Mouse (Mus musculus) hematopoietic stem cell, adult 5-6 weeks (primary cell): Measurements from ENCODE around the gene Larp1. TPM values are rescaled to one million over a fixed set of nuclear protein-coding genes. Genes with fewer than 3 reads are reported as not detected.
"Not testable (repeated sequence)": the region's sequence is repeated elsewhere in the genome, so short reads cannot be mapped to it uniquely, and the experiment has no call there.

Experiments
- ATAC-seq, 2 experiments: fragments of 125-278 bp in 1 of 2; replicated peaks in 1 of 2; 2 replicates each; pipeline ENCODE4 v1.8.0; 2016 to 2017; ENCODE audit warnings: inconsistent platforms in 2 of 2, mild to moderate bottlenecking in 2 of 2, moderate number of reproducible peaks in 2 of 2, low read depth in 1 of 2, moderate TSS enrichment in 1 of 2; ENCODE audit not compliant: low FRiP score in 2 of 2, poor library complexity in 2 of 2, severe bottlenecking in 2 of 2, insufficient read depth in 1 of 2, low TSS enrichment in 1 of 2
- total RNA-seq: library from RNA; stranded (forward); fragments of 172-1452, 232-1000 nt; gene quantifications from 2 replicates; pipeline ENCODE4 v1.2.3, GENCODE M21; 2017

Gene Larp1
- total RNA-seq, 1 experiment from 2014 or later, result 55.1 TPM

DNA sequence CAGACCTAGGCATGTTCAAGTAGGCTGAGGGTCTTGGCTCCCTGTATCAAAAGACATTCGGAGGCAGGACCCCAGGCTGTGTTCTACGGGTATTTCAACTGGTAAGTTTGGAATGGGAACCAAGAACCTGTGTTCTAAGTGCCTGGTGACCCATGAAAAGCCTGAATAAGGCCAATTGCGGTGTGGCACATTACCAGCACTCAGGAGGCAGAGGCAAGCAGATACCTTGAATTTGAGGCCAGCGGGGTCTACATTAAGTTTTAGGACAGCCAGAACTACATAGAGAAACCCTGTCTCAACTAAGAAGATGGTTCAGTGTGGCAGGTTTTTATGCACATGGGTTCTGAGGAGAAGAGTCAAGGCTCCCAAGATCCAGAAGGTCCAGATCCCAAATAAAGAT lies 56.2 kb downstream of the Larp1 start:
- ATAC-seq, result no peak

DNA sequence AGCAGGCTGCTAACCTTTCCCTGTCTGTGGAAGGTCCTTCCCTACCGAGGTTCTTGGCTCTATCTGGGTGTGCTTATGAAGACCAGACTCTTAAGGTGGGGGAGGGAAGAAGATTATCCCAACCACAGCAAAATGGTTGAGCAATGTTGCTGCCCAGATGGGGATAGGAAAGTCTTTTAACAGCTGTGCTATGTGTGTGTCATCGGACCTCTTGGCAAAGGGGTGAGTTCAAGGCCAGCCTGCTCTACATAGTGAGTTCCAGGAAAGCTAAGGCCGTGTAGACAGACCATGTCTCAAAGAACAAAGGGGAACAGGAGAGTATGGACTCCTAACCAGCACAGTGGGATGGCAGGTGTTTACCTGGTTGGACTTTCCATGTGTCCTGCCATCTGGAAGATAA lies 64.1 kb downstream of the Larp1 start:
- ATAC-seq, result no peak

DNA sequence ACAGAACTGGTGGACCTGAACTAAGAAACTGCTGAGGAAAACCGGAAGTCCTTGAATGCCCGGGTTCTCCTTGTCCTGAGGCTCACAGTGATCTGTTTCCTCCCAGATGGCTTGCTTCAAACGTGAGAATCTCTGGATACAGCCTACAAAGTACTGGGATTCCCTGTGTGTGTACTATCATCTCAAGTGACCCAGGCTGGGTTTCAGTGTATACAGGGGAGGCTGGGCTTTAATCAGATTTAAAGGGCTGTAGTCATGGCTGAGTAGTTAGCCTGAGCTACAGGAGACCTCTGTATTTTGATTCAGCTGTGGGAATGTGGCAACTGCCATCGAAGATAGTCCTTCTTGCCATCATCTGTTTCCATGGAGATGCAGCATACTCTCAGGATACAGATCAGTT lies 68.4 kb downstream of the Larp1 start:
- ATAC-seq, result no peak

DNA sequence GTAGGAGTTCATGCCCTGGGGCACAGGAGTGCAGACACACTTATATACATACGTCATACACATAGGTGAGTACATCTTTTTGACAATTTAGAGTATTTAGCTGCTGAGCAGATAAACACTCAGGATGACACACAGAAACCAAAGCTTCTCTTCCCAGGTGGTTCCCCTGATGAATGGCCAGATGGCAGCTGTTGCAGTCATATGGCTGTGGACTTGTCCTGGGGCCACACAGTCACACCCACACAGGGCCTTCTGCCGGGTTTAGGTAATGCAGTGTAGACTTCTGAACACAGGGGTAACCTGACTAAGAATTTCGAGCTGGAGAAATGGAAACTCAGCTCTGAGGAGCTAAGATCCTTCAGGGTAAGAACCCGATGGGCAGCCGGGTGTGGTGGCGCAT lies 72.9 kb downstream of the Larp1 start:
- ATAC-seq, result no peak

DNA sequence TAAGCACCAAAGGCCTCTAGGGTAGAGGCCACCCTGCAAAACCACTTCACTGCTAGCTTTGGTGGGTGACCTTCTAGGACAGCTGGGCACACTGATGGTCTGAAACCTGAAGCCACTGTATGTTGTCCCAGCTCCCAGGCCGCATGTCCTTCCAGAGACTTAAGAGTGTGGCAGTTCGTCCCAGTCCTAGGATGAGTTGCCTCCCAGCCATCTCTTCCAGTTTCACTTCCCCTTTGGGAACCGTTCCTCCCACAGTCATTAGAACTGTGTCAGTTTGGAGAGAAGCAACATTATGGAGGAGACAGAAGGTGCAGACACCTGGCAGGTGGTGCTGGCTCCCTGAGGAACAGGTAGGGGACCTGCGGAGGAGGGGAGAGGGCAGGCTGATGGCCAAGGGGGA lies 83.7 kb downstream of the Larp1 start:
- ATAC-seq, result peak; percentile 48 to 70; a peak in 3 of 4 replicates

DNA sequence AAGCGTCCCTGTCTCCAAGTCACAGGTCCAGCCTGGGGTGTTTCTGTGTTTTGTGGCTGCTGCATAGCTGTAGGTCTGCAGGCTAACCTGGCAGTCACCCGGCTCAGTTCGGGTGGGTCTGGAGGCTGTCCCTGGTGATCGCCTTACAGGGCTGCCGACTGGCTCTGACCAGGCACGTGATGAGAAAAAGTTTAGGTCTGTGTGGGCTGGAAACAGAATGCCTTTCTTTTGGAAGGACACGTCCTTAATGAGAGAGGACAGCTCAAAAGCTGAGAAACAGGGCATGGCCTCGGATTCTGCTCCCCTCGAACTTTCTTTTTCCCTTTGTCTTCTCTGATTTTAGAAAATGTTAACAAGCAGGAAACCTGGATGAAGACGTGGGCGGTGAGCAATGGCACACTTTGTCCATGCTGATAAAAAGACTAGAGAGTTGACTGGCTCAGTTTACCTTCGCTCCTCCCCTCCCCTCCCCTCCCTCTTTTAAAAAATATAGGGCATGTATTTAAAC lies 84.2 kb downstream of the Larp1 start, which contains the start of gene Gm12248:
Gm12248 (minus strand) TSS at position 114 of the 508 bp plus-strand sequence.
- peak; percentile 51 to 55; a peak in 2 of 4 replicates for ATAC-seq

GRCm38 (mm10) chr11:58094766-58095165 lies 85.9 kb downstream of the Larp1 start:
- no peak for ATAC-seq

DNA sequence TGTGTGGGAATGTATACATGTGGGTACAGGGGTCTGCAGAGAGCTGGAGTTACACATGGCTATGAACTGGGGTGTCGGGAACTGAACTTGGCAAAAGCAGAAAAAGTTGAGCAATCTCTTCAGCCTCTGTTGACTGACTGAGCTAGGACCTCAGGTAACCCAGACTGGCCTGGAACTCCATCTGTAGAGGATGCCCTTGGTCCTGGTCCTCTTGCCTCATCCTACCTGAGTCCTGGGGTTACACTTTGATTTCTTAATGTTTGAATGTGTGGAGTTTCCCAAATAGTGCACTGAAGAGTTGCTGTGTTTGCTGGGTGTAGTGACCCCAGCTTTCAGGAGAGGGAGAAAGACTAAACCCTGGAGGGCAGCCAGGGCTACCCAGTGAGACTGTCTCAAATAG lies 86.7 kb downstream of the Larp1 start:
- ATAC-seq, result no peak

DNA sequence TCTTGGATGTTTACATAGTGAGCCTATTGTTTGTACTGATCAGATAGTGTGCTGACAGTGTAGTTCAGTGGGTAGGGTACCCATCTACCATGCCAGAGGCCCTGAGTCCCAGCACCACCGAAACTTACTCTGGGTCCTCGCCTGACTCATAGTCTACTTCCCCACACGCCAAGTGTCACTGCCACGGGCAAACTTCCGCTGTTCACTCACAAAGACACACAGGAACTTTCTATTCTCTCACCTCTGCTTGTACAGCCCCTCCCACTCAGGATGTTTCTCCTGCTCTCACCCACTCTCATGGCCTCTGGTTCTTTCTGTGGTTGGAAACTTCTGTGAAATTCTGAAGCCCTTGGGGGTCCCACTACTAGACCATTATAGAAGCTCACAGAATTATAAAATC lies 87.3 kb downstream of the Larp1 start:
- ATAC-seq, result peak in 1 of 2 experiments; percentile 12; a peak in 1 of 4 replicates

- ATAC-seq, result no peak
Measured at GRCm38 (mm10) chr11:58096821-58097620, 88.2 kb downstream of the Larp1 start.

DNA sequence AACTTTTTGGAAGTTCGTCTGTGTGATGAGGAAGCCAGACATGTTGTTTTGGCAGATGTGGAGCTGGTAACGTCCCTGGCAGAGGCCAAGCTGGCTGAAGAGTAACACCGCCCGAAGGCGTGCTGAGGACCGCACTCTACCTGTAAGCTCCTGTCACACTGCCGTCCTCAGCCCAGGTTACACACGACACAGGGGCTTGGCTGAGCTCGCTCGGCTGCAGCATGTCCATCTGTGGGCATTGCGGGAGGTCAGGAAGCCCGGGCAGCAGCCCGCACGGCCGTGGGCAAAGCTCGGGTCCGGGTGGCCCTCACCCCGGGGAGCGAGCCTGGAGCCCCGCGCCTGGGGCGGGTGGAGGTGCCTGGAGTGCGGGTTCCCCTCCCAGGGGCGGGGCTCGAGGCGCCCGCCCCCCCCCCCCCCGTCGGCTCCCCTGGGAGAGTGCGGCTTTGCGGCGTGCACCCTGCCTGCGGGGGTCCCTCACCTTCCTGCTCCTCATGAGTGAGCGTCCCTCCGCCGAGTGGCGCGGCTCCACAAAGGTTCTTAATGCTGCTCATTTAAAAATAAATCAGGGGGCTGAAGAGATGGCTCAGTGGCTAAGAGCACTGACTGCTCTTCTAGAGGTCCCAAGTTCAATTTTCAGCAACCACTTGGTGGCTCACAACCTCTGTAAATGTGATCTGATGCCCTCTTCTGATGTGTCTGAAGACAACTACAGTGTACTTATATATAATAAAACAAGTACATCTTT lies 88.9 kb downstream of the Larp1 start:
- ATAC-seq, result peak in 1 of 2 experiments; percentile 11; a peak in 1 of 4 replicates

DNA sequence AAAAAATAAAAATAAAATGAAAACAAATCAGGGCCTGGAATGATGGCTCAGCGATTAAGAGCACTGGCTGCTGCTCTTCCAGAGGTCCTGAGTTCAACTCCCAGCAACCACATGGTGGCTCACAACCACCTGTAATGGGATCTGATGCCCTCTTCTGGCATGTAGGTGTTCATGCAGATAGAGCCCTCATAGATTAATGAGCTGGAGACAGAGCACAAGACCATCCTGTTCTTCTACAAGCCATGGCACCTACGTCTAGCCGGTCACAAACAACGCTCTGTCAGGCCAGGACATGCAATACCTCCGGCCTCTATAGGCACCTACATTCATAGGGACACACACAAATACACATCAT lies 89.5 kb downstream of the Larp1 start:
- ATAC-seq, result not testable (repeated sequence)

DNA sequence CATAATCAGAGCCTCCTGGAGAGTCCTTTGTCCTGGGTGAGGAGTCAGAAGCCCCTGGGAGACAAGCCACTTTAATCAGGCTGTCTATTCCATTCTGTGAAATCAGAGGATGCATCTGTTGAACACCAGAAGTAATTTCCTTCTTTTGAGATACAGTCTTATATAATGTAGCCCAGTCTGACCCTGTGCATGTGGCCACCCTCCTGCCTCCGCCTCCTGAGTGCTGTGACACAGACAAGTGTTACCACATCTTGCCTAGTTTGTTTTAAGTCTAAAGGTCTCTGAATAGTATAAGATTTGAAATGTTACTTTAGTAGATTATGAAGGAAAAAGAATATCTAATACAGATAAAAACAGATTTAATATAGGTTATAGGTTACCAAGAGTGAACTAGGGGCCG lies 91.1 kb downstream of the Larp1 start:
- ATAC-seq, result no peak

DNA sequence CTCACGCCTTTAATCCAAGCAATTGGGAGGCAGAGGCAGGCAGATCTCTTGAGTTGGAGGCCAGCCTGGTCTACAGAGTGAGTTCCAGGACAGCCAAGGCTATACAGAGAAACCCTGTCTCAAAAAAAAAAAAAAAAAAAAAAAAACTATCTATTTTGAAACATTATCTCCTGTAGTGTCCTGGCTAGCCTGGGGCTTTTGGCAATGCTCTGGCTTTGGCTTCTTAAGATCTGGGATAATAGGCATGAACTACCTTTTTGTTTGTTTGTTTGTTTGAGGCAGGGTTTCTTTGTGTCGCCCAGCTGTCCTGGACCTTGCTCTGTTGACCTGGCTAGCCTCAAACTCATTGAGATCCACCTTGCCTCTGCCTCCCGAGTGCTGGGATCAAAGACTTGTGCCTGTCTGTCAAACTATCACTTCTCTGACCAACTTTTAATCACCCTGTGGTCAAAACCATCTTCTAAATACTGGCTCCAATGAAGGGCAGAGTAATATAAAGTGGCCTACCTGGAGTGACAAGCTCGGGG lies 92.4 kb downstream of the Larp1 start:
- no peak for ATAC-seq

- ATAC-seq, result no peak
Measured at GRCm38 (mm10) chr11:58102146-58102545, 93.3 kb downstream of the Larp1 start.

DNA sequence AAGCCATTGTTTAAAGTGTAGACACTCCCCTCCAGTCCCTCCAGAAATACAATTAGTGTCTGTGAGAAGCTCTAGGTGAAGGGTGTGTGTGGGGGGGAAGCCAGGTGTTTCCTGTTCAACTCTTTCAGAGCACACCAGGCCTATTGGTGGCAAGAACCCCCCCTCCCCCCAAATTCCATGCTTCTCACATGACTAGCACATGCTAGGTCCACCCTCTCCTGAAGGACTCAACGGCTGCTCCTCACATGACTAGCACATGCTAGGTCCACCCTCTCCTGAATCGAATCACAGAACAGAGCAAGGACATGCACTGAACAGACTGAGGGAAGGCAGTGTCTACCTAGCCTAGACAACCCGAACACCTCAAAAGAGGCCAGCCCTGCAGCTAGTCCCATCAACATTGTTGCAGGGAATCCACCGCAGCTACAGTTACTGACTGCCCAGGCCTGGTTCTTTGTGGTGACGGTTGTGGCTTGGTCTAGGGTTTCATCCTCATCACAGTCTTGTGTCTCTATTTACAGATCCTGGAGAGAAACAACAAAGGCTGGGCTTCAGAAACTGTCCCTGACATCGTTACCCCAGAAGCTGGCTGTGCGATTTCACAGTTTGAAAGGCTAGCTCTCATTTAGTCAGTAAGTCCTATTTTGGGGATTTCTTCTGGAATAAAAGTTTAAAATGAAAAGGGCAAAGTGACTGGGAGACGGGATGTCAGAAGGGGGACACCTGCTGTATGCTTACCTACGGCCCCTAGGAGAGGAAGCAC lies 93.9 kb downstream of the Larp1 start:
- peak in 1 of 2 experiments; percentile 24; a peak in 3 of 4 replicates for ATAC-seq

DNA sequence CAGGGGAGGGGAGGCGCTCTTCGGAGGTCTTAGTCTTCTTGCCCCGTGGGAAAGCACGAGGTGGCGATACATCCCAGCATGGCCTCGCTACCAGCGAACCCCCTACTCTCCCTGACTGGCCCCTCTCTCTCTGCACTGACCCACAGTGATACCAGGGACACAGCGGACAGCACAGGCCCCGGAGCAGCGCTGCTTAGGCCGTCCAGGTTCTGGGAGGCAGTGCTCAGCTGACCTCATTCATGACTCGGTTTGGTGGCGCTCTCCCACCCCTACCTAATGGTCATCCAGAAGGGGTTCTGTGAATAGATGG lies 94.4 kb downstream of the Larp1 start:
- no peak; a peak in 1 of 4 replicates for ATAC-seq
